Mouse (Mus musculus) adrenal gland, postnatal 25 days (tissue): ENCODE measurements around the gene Slc44a5. TPM values are rescaled to one million over a fixed set of nuclear protein-coding genes. Genes with fewer than 3 reads are reported as not detected.
"Not testable (repeated sequence)": the region's sequence is repeated elsewhere in the genome, so short reads cannot be mapped to it uniquely, and the experiment has no call there.

ENCODE experiments used
- DNase-seq: peaks from one replicate; pipeline ENCODE4 v3.0.0; 2021; ENCODE audit warnings: mixed read lengths
- total RNA-seq: library from RNA; stranded (reverse); gene quantifications from 2 replicates; pipeline ENCODE4 v1.2.3, GENCODE M21; 2021

Gene Slc44a5
- total RNA-seq, 1 experiment from 2014 or later = not detected

GRCm38 (mm10) chr3:154226100-154226752 lies 253.0 kb downstream of the Slc44a5 start:
- DNase-seq = peak; percentile 37

GRCm38 (mm10) chr3:154244932-154245331 lies 271.7 kb downstream of the Slc44a5 start:
- no peak for DNase-seq

- no peak for DNase-seq
Observed at GRCm38 (mm10) chr3:154251486-154251885, 278.2 kb downstream of the Slc44a5 start.

- no peak for DNase-seq
Observed at GRCm38 (mm10) chr3:154252219-154252618, 279.0 kb downstream of the Slc44a5 start.

GRCm38 (mm10) chr3:154254187-154254586 lies 281.0 kb downstream of the Slc44a5 start:
- not testable (repeated sequence) for DNase-seq

- DNase-seq = no peak
Observed at GRCm38 (mm10) chr3:154257312-154257711, 284.1 kb downstream of the Slc44a5 start.

GRCm38 (mm10) chr3:154268313-154268712 lies 295.1 kb downstream of the Slc44a5 start:
- no peak for DNase-seq

- peak; percentile 73 for DNase-seq
Observed at GRCm38 (mm10) chr3:154269757-154270366, 296.6 kb downstream of the Slc44a5 start.

GRCm38 (mm10) chr3:154274681-154275080 lies 301.4 kb downstream of the Slc44a5 start:
- no peak for DNase-seq

GRCm38 (mm10) chr3:154284260-154284659 lies 311.0 kb downstream of the Slc44a5 start:
- no peak for DNase-seq

- DNase-seq = no peak
Observed at GRCm38 (mm10) chr3:154285351-154285750, 312.1 kb downstream of the Slc44a5 start.

GRCm38 (mm10) chr3:154287217-154287616 lies 314.0 kb downstream of the Slc44a5 start:
- no peak for DNase-seq

- DNase-seq = no peak
Observed at GRCm38 (mm10) chr3:154288429-154289069, 315.3 kb downstream of the Slc44a5 start.

GRCm38 (mm10) chr3:154290351-154290750 lies 317.1 kb downstream of the Slc44a5 start:
- no peak for DNase-seq

GRCm38 (mm10) chr3:154292126-154292525 lies 318.9 kb downstream of the Slc44a5 start:
- no peak for DNase-seq

GRCm38 (mm10) chr3:154293839-154294490 lies 320.7 kb downstream of the Slc44a5 start:
- no peak for DNase-seq

GRCm38 (mm10) chr3:154294924-154295834 lies 321.9 kb downstream of the Slc44a5 start:
- DNase-seq = no peak

- DNase-seq = peak; percentile 3
Observed at GRCm38 (mm10) chr3:154297499-154297898, 324.3 kb downstream of the Slc44a5 start.

- DNase-seq = no peak
Observed at GRCm38 (mm10) chr3:154298490-154298889, 325.3 kb downstream of the Slc44a5 start.

- DNase-seq = no peak
Observed at GRCm38 (mm10) chr3:154300006-154300405, 326.8 kb downstream of the Slc44a5 start.

- no peak for DNase-seq
Observed at GRCm38 (mm10) chr3:154301102-154301501, 327.9 kb downstream of the Slc44a5 start.
